Mouse (Mus musculus) small intestine, adult 2 months (tissue): ENCODE data around the gene Coro1b. TPM values are rescaled to one million over a fixed set of nuclear protein-coding genes. Genes with fewer than 3 reads are reported as not detected.
A peak's percentile ranks its signal among the peaks of the same experiment; 100 is the strongest.

Experiments
- H3K27ac ChIP-seq: fragments of 200-500 bp; 2 replicates; pipeline ENCODE4 v1.5.1; 2012; ENCODE audit warnings: low read depth, low read length, control low read depth, inconsistent platforms; ENCODE audit not compliant: insufficient read depth
- H3K27me3 ChIP-seq: fragments of 200-500 bp; 2 replicates; pipeline ENCODE4 v1.6.1; 2012; ENCODE audit warnings: mild to moderate bottlenecking, moderate library complexity, low read length, inconsistent platforms; ENCODE audit not compliant: control insufficient read depth, insufficient read depth
- H3K36me3 ChIP-seq: fragments of 200-500 bp; 2 replicates; pipeline ENCODE4 v1.6.1; 2012; ENCODE audit warnings: mild to moderate bottlenecking, low read length, control low read depth, inconsistent platforms; ENCODE audit not compliant: control insufficient read depth, insufficient read depth
- H3K4me1 ChIP-seq: fragments of 200-500 bp; 2 replicates; pipeline ENCODE4 v1.6.1; 2012; ENCODE audit warnings: low read length, inconsistent platforms, mixed read lengths; ENCODE audit not compliant: control insufficient read depth, insufficient read depth, insufficient read length
- H3K4me3 ChIP-seq: fragments of 200-500 bp; 2 replicates; pipeline ENCODE4 v1.5.1; 2012; ENCODE audit warnings: low read depth, mild to moderate bottlenecking, control low read depth, inconsistent platforms, low read length, moderate library complexity
- CTCF ChIP-seq: fragments of 200-500 bp; IDR thresholded peaks from 2 replicates; pipeline ENCODE4 v1.5.1; 2012; ENCODE audit warnings: low read depth, mild to moderate bottlenecking, control low read depth, inconsistent platforms, low read length, moderate library complexity, mixed read lengths; ENCODE audit not compliant: insufficient replicate concordance, insufficient read length; ENCODE audit errors: extremely low read depth
- POLR2A ChIP-seq: fragments of 200-500 bp; IDR thresholded peaks from 2 replicates; pipeline ENCODE4 v1.6.1; 2012; ENCODE audit warnings: low read depth, mild to moderate bottlenecking, control low read depth, inconsistent platforms, low read length, moderate library complexity
- WGBS: fragments of 180-500 bp; shearing (Covaris S2); methylation state at CpG from one replicate; pipeline ENCODE4 v1.1.7; 2018; 5-methylcytosine and 5-hydroxymethylcytosine counted together
- polyA plus RNA-seq: library from polyadenylated mRNA; depleted of rRNA; stranded (reverse); fragments of >200 nt; gene quantifications from 2 replicates; pipeline ENCODE4 v1.2.3, GENCODE M21; 2012

The Coro1b gene
- polyA plus RNA-seq, 1 experiment, result 493 TPM

DNA sequence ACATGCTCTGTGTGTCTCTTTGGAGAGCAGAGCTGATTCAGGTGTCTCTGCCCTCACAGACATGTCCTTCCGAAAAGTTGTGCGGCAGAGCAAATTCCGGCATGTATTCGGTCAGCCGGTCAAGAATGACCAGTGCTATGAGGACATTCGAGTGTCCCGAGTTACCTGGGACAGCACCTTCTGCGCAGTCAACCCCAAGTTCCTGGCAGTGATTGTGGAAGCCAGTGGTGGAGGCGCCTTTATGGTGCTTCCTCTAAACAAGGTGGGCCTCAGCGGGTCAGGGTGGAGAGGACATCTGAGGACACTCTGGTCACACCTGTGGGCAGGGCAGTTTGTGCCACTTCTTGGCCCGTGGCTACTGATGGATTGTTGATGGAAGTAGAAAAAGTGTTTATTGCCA is 864 bp downstream of the Coro1b start:
- Histone ChIP-seq H3K36me3 (peaks cover 40% of the 10 kb centered on the region), H3K27ac (peak overlapping the region; percentile 86), H3K27me3 (no peaks in the 10 kb centered on the region), H3K4me1 (peaks cover 12% of the 10 kb centered on the region), H3K4me3 (peak overlapping the region; percentile 94)
- no peak for TF ChIP-seq CTCF
- TF ChIP-seq POLR2A, result no peak
- 40% methylated on average over 11 of the region's 11 CpGs for whole genome bisulfite sequencing

DNA sequence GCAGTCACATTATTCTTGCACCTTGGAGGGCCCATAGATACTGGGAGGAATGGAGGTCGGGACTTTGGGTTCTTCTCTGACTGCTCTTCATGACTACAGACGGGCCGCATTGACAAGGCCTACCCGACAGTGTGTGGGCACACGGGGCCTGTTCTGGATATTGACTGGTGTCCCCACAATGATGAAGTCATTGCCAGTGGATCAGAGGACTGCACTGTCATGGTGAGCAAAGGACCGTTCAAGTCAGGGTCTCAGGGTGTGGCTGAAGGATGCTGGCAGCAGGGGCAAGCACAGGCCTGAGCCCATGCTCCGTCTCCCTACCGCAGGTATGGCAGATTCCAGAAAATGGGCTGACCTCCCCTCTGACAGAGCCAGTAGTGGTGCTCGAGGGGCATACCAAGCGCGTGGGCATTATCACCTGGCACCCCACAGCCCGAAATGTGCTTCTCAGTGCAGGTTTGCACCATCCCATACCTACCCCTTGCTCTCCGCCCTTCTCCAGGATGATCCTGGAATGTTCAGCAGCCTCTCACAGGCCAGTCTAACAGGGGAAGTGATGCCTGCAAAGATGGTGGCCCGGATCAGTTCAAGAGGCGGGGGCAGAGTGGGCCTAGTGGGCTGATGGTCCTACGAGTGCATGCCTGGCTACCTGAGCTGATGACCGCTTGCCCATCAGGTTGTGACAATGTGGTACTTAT is 1.5 kb downstream of the Coro1b start:
- Histone ChIP-seq H3K4me1 (peaks cover 12% of the 10 kb centered on the region), H3K4me3 (peak overlapping the region; percentile 94)
- TF ChIP-seq CTCF (no peak), POLR2A (no peak)

DNA sequence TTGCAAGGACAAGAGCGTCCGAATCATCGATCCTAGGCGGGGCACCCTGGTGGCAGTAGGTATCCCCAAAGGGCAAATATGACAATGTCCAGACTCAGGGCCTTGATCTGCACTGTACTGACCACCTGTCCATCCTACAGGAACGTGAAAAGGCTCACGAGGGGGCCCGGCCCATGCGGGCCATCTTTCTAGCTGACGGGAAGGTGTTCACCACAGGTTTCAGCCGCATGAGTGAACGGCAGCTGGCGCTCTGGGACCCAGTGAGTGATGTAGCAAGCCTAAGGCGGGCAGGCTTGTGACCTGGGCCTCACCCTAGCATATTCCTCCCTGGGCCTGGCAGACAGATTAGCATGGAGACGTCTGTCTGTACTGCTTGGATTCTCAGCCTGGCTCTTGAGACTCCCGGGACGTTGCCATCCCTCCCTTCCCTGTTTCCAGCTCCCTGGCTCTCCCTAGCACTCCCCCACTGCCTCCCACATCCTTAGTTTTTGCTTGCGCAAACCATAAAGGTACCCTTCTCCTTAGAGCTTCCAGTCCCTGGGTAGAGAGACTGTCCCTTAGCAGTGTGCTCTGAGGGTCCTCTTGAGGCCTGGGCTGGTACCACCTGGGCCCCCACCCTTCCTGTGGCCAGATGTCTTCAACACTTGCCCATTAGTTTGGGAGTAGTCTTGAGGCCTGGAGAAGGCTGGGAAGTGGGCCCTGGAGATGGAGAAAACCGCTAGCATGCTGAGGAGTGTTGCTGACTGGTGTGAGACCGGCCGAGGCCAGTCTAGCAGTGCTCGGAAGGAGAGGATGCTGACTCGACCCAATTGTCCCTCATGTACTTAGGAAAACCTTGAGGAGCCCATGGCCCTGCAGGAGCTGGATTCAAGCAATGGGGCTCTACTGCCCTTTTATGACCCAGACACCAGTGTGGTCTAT is 2.4 kb downstream of the Coro1b start:
- H3K27ac ChIP-seq, result no peak overlapping the region
- H3K4me1 ChIP-seq, result peaks cover 12% of the 10 kb centered on the region
- 0 out of 2 replicates have a peak overlapping the region, but pooled peaks have one; percentile 94 for H3K4me3 ChIP-seq
- H3K27me3 ChIP-seq, result no peaks in the 10 kb centered on the region
- H3K36me3 ChIP-seq, result peaks cover 40% of the 10 kb centered on the region
- TF ChIP-seq CTCF (no peak), POLR2A (no peak)
- WGBS, result 90% methylated on average over 22 of the region's 22 CpGs

More for the DNA sequence above, 1.5 kb downstream of the Coro1b start:
- 84% methylated on average over 17 of the region's 17 CpGs for WGBS
- Histone ChIP-seq H3K36me3 (peaks cover 40% of the 10 kb centered on the region), H3K27ac (peak overlapping the region; percentile 86), H3K27me3 (no peaks in the 10 kb centered on the region)

DNA sequence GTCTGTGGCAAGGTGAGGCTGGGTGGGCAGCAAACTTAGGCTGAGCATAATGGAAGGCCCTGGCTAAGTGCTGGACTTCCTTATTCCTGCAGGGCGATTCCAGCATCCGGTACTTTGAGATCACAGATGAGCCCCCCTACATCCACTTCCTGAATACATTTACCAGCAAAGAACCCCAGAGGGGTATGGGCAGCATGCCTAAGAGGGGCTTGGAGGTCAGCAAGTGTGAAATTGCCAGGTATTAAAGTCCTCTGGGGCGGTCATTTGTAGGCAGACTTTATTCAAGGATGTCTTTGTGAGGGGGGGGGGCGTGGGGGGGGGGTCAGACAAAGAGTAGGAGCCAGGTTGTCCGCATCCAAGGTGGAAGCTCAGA is 3.1 kb downstream of the Coro1b start:
- Histone ChIP-seq H3K36me3 (peaks cover 45% of the 10 kb centered on the region), H3K4me3 (no peak overlapping the region), H3K27me3 (no peaks in the 10 kb centered on the region), H3K27ac (no peak overlapping the region), H3K4me1 (peaks cover 12% of the 10 kb centered on the region)
- TF ChIP-seq CTCF (no peak), POLR2A (no peak)
- WGBS, result 73% methylated on average over 5 of the region's 5 CpGs

DNA sequence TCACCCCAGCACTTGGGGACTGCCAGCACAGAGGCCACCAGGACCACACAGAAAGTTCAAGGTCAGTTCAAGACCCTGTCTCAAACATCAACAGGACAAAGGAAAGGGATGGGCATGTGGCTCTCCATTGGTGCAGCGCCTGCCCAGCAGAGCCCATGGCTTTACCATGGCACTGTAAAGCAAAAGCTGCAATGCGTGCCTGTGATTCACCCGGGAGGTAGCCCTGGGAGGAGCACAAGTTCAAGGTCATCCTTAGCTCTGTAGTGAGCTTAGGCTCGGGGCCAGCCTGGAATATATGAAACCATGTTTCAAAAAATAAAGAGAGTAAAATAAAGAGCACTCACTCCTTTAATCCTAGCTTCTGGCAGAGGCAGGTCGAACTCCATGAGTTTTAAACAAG is 3.5 kb downstream of the Coro1b start:
- no peak overlapping the region for H3K4me3 ChIP-seq
- WGBS, result 79% methylated on average over 5 of the region's 5 CpGs
- peaks cover 48% of the 10 kb centered on the region for H3K36me3 ChIP-seq
- no peak overlapping the region for H3K27ac ChIP-seq
- no peaks in the 10 kb centered on the region for H3K27me3 ChIP-seq
- no peak for TF ChIP-seq CTCF
- TF ChIP-seq POLR2A, result no peak
- H3K4me1 ChIP-seq, result peaks cover 12% of the 10 kb centered on the region

DNA sequence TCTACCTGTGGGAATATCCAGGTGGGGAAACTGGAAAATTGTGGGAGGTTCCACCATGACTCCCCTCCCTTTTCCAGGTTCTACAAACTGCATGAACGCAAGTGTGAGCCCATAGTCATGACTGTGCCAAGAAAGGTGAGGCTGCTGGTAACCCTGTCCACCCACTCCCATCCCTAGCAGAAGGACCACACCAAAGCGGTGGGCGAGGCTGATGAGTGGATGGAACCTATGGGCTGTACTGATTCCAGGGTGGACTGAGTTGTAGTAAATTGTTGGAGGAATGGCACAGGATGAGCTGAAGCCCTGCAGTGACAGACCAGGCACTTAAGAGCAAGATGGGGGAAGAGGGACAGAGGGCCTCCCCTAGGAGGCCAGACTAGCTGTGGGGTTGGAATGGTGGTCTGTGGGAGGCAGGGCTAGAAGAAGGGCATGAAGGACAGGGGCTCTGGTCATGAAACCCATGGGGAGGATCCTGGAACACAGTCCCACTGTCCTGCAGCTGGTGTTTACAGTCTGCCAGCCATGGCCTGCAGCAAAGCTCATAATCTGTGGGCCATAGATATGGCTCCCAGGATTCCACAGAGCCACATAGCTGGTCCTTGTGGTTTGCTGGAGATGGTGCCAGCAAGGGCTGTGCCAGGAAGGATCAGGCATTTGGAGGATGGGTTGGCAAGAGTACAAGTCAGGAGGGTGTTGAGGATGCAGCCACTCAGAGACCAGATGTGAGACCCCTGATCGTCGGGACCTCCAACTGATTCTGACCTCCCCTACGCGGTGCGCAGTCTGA is 4.2 kb downstream of the Coro1b start:
- peaks cover 53% of the 10 kb centered on the region for H3K36me3 ChIP-seq
- no peaks in the 10 kb centered on the region for H3K27me3 ChIP-seq
- peaks cover 12% of the 10 kb centered on the region for H3K4me1 ChIP-seq
- no peak overlapping the region for H3K4me3 ChIP-seq
- H3K27ac ChIP-seq, result no peak overlapping the region
- WGBS, result 86% methylated on average over 8 of the region's 8 CpGs
- TF ChIP-seq CTCF (no peak), POLR2A (no peak)

DNA sequence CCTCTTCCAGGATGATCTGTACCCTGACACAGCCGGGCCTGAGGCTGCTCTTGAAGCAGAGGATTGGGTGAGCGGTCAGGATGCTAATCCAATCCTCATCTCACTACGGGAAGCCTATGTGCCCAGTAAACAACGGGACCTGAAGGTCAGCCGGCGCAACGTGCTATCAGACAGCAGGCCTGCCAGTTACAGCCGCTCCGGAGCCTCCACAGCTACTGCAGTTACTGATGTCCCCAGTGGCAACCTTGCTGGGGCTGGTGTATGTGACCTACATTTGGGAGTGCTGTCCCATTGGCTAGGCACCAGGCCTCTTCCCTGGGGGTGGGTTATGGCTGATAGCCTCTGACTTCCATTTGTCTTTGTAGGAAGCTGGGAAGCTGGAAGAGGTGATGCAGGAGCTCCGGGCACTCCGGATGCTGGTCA is 4.8 kb downstream of the Coro1b start, which contains the start of gene Ptprcap:
TSS of gene Ptprcap (plus strand) at position 373 of the 423 bp plus-strand sequence.
- Histone ChIP-seq H3K27ac (no peak within 1 kb of the TSS), H3K36me3 (peaks cover 58% of the 10 kb centered on the region), H3K4me3 (no peak within 1 kb of the TSS), H3K27me3 (no peaks in the 10 kb centered on the region), H3K4me1 (peaks cover 12% of the 10 kb centered on the region)
- WGBS, result 76% methylated on average over 11 of the region's 11 CpGs
- TF ChIP-seq CTCF, result no peak
- TF ChIP-seq POLR2A, result no peak
